Comparison of ENCODE assay signal across 14 mouse cellular contexts in genomic region chr9:68409786-68410185, GRCm38 (mm10).
"Had no signal": no experiment of that assay in that cellular context is flagged by ENCODE, and none has a peak within 500 bp of the region (broad histone marks: within the 10 kb centered on the region; RNA-seq: fewer than 3 reads in every experiment).

No protein-coding gene starts in this region.

- ATAC-seq: liver, postnatal 0 days; lung, postnatal 0 days; midbrain, embryonic 13.5 days; midbrain, embryonic 16.5 days had no signal

- DNase-seq: kidney, adult 8-10 months; kidney, postnatal 10 days; kidney, postnatal 36 days; layer of hippocampus, postnatal 36 days; left cerebral cortex, postnatal 4 days; liver, postnatal 0 days; lung, embryonic 14.5 days; right cerebral cortex, adult 18-20 months; right cerebral cortex, postnatal 14 days; right cerebral cortex, postnatal 4 days; thymus, postnatal 36 days had no signal
